Mouse (Mus musculus) kidney, embryonic 14.5 days (tissue): ENCODE measurements around the gene Dpy30. TPM values are rescaled to one million over a fixed set of nuclear protein-coding genes. Genes with fewer than 3 reads are reported as not detected.

Experiments
- polyA plus RNA-seq: library from polyadenylated mRNA; unstranded; fragments of >200 nt; fragmentation: Nextera tagmentation; extraction: Ambion mirVana; gene quantifications from 2 replicates; pipeline ENCODE4 v1.2.1, GENCODE M21; 2014

Dpy30 gene
- polyA plus RNA-seq, 1 experiment from 2014 or later, result 264 TPM

Other genes starting within 250 kb of the Dpy30 start
- gene Memo1, start 28.4 kb downstream of the Dpy30 start, polyA plus RNA-seq, result 94.1 and 94.7 TPM in 2 replicates
- gene Spast, start 15.0 kb upstream of the Dpy30 start, polyA plus RNA-seq, result 17.9 and 22.8 TPM in 2 replicates
- gene Slc30a6, start 71.7 kb upstream of the Dpy30 start, polyA plus RNA-seq, result 46.2 and 47.4 TPM in 2 replicates
- 0.41 and 0.43 TPM in 2 replicates for gene Nlrc4, start 135.2 kb upstream of the Dpy30 start, polyA plus RNA-seq
- gene Yipf4, start 165.5 kb upstream of the Dpy30 start, polyA plus RNA-seq, result 59.8 and 72.9 TPM in 2 replicates
- gene Birc6, start 204.4 kb upstream of the Dpy30 start, polyA plus RNA-seq, result 110 and 120 TPM in 2 replicates